Mouse (Mus musculus) gastrocnemius, adult 2 months (tissue): ENCODE measurements around the gene Med22. TPM values are rescaled to one million over a fixed set of nuclear protein-coding genes. Genes with fewer than 3 reads are reported as not detected.

Source experiments
- DNase-seq: peaks from one replicate; pipeline ENCODE4 v3.0.0; 2022
- H3K27ac ChIP-seq: fragments of 200-600 bp; 2 replicates; pipeline ENCODE4 v1.8.1; 2022; ENCODE audit warnings: mild to moderate bottlenecking
- H3K4me3 ChIP-seq: fragments of 200-600 bp; 2 replicates; pipeline ENCODE4 v1.8.1; 2022; ENCODE audit warnings: mild to moderate bottlenecking, moderate library complexity
- CTCF ChIP-seq: fragments of 200-600 bp; IDR thresholded peaks from 2 replicates; pipeline ENCODE4 v1.8.1; 2022; ENCODE audit warnings: antibody characterized with exemption, mild to moderate bottlenecking, moderate library complexity
- intact Hi-C: fragments of 180-260 bp; cut with DNase I; formaldehyde crosslinking; loops from one replicate; pipeline ENCODE4 v1.15.1; 2025
- total RNA-seq, 2 experiments: library from RNA; stranded (reverse); gene quantifications; 2 replicates each; pipeline ENCODE4 v1.2.3; 2021

Med22 gene
- total RNA-seq, 2 experiments from 2014 or later, result 15.4 to 19.0 TPM

GRCm38 (mm10) chr2:26933304-26934055 lies 23.0 kb upstream of the Med22 start, which contains the start of the genes Surf4 and Stkld1:
Gene Surf4, minus strand, starts transcription at chr2:26933928.
Gene Stkld1, plus strand, starts transcription at chr2:26934047.
- Histone ChIP-seq H3K27ac (peak within 1 kb of the TSS; percentile 98), H3K4me3 (peak within 1 kb of the TSS; percentile 100)
- intact Hi-C loops, result loop anchor here (2.0 kb wide), 1 partner anchor 23 kb away; the partner anchor contains the start of genes Med22 and Rpl7a
- peak; percentile 4; the same call in 1 of the 2 replicates for TF ChIP-seq CTCF
- DNase-seq, result peak; percentile 97

- TF ChIP-seq CTCF, result no peak
- Histone ChIP-seq H3K4me3 (peak overlapping the region; percentile 100), H3K27ac (peak overlapping the region; percentile 98)
- no peak for DNase-seq
- intact Hi-C loops, result loop anchor here (2.0 kb wide), 1 partner anchor 22 kb away; the partner anchor contains the start of genes Med22 and Rpl7a
Measured at GRCm38 (mm10) chr2:26932473-26933303, 22.2 kb upstream of the Med22 start.

- TF ChIP-seq CTCF, result peak; percentile 75
- intact Hi-C loops, result loop anchor here (1.0 kb wide), 1 partner anchor 108 kb away; no protein-coding TSS in a partner anchor
- Histone ChIP-seq H3K27ac (peak overlapping the region; percentile 56), H3K4me3 (peak overlapping the region; percentile 36)
- DNase-seq, result peak; percentile 66
Measured at GRCm38 (mm10) chr2:26930390-26930789, 19.9 kb upstream of the Med22 start.

- peak; percentile 50 for DNase-seq
- TF ChIP-seq CTCF, result no peak
- H3K4me3 ChIP-seq, result no peak overlapping the region
- H3K27ac ChIP-seq, result peak overlapping the region; percentile 35
- intact Hi-C loops, result no loop called here
Measured at GRCm38 (mm10) chr2:26927745-26928476, 17.4 kb upstream of the Med22 start.

- no peak for DNase-seq
- H3K4me3 ChIP-seq, result no peak overlapping the region
- TF ChIP-seq CTCF, result no peak
- intact Hi-C loops, result no loop called here
- peak overlapping the region; percentile 12; the same call in 1 of the 2 replicates for H3K27ac ChIP-seq
Measured at GRCm38 (mm10) chr2:26921784-26922183, 11.3 kb upstream of the Med22 start.

- Histone ChIP-seq H3K27ac (no peak overlapping the region), H3K4me3 (no peak overlapping the region)
- DNase-seq, result no peak
- no peak for TF ChIP-seq CTCF
- intact Hi-C loops, result no loop called here
Measured at GRCm38 (mm10) chr2:26920190-26920855, 9.8 kb upstream of the Med22 start.

- intact Hi-C loops, result no loop called here
- no peak for TF ChIP-seq CTCF
- Histone ChIP-seq H3K27ac (no peak overlapping the region), H3K4me3 (no peak overlapping the region)
- DNase-seq, result no peak
Measured at GRCm38 (mm10) chr2:26919684-26920083, 9.2 kb upstream of the Med22 start.

- intact Hi-C loops, result no loop called here
- H3K4me3 ChIP-seq, result peak overlapping the region; percentile 89
- TF ChIP-seq CTCF, result no peak
- DNase-seq, result no peak
- peak overlapping the region; percentile 93 for H3K27ac ChIP-seq
Measured at GRCm38 (mm10) chr2:26916738-26917137, 6.3 kb upstream of the Med22 start.

GRCm38 (mm10) chr2:26915927-26916728 lies 5.7 kb upstream of the Med22 start, which contains the start of the genes Surf2 and Surf1:
Gene Surf2, plus strand, starts transcription at chr2:26916367.
Gene Surf1, minus strand, starts transcription at chr2:26916530.
- TF ChIP-seq CTCF, result no peak
- intact Hi-C loops, result no loop called here
- peak within 1 kb of the TSS; percentile 89 for H3K4me3 ChIP-seq
- H3K27ac ChIP-seq, result peak within 1 kb of the TSS; percentile 93
- peak; percentile 85 for DNase-seq

GRCm38 (mm10) chr2:26914148-26914941 lies 3.9 kb upstream of the Med22 start:
- Histone ChIP-seq H3K4me3 (peak overlapping the region; percentile 89; the same call in 1 of the 2 replicates), H3K27ac (no peak overlapping the region)
- TF ChIP-seq CTCF, result no peak
- intact Hi-C loops, result no loop called here
- DNase-seq, result no peak
